ENCODE assay signal across 12 mouse cellular contexts in the genomic region with DNA sequence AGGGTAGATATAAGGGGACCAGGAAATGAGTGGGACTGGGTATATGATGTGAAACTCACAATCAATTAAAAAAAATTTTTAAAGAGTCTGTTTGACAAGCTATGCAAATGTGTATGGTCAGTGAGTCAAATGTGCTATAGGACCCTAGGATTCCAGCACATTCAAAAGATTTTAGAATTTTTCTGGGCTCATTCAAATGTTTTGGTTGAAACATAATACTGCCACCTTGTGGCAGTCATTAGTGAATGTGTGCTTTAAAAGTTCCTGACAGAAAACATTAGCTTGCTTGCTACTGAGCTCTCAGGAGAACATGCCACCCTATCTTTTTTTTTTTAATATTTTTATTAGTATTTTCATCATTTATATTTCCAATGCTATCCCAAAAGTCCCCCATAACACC. TPM values are rescaled to one million over a fixed set of nuclear protein-coding genes. Genes with fewer than 3 reads are reported as not detected.
A peak's percentile ranks its signal among the peaks of the same experiment; 100 is the strongest.
DNase-seq lines count a peak whose midpoint lies in the region; ATAC-seq and TF ChIP-seq lines count a peak whose summit lies in the region.
"Had no signal": no experiment of that assay in that cellular context is flagged by ENCODE, and none has a peak within 500 bp of the region (broad histone marks: within the 10 kb centered on the region; RNA-seq: fewer than 3 reads in every experiment).

No protein-coding gene starts in this region.

- peak; percentile 46; the same call in 1 of the 2 replicates for TF ChIP-seq CTCF in liver, adult 2 months (IDR thresholded peaks at IDR 0.05; ENCODE audit: low read depth, low read length)
- peak; percentile 7 to 63 (median 14); a peak in 2 of 6 replicates for TF ChIP-seq CTCF in MEL (IDR thresholded peaks at IDR 0.05 in 2 of 3, conservative IDR thresholded peaks at IDR 0.05 in 1 of 3; ENCODE audit: control insufficient read depth in 1 of 3, insufficient read depth in 1 of 3, low read depth in 2 of 3, low read length in 3 of 3, poor library complexity in 1 of 3, severe bottlenecking in 1 of 3)

- TF ChIP-seq RAD21 in MEL (IDR thresholded peaks at IDR 0.05; ENCODE audit: low read depth, low read length) = peak; percentile 53

- peak; percentile 50 for ATAC-seq in frontal cortex, adult (ENCODE audit: low TSS enrichment)
- ATAC-seq in liver, embryonic 12.5 days = no peak
- no peak for ATAC-seq in megakaryocyte, adult 5-6 weeks (ENCODE audit: poor library complexity, severe bottlenecking)

- H3K36me3 ChIP-seq in liver, adult 2 months (ENCODE audit: control insufficient read depth, insufficient read depth, low read length) = no peaks in the 10 kb centered on the region
- no peaks in the 10 kb centered on the region for H3K36me3 ChIP-seq in liver, embryonic 12.5 days
- H3K36me3 ChIP-seq in MEL (ENCODE audit: control insufficient read depth in 1 of 2, insufficient read depth in 2 of 2, low read length in 2 of 2) = no peaks in the 10 kb centered on the region
- H3K36me3 ChIP-seq: embryonic facial prominence, embryonic 13.5 days had no signal

- no peak for TF ChIP-seq POLR2A in liver, adult 2 months (IDR thresholded peaks at IDR 0.05; ENCODE audit: extremely low read depth, insufficient read depth, low read length)
- TF ChIP-seq POLR2A in MEL (IDR thresholded peaks at IDR 0.05; ENCODE audit: control insufficient read depth in 1 of 2, insufficient read depth in 1 of 2, low read depth in 1 of 2, low read length in 2 of 2, poor library complexity in 1 of 2) = no peak

- no peaks in the 10 kb centered on the region for H3K79me2 ChIP-seq in liver, adult 2 months (ENCODE audit: control insufficient read depth, insufficient read depth, low read length)
- no peaks in the 10 kb centered on the region for H3K79me2 ChIP-seq in MEL (ENCODE audit: control insufficient read depth, insufficient read depth, low read length, poor library complexity)

- no peak overlapping the region for H3K4me2 ChIP-seq in liver, embryonic 12.5 days
- H3K4me2 ChIP-seq: embryonic facial prominence, embryonic 13.5 days had no signal

- no peak for TF ChIP-seq EP300 in MEL (IDR thresholded peaks at IDR 0.05; ENCODE audit: low read depth in 1 of 2, low read length in 2 of 2)

- no peak overlapping the region for H3K27ac ChIP-seq in liver, adult 2 months (replicated peaks; ENCODE audit: insufficient read depth, low read depth, low read length)
- no peak overlapping the region for H3K27ac ChIP-seq in liver, embryonic 12.5 days
- no peak overlapping the region for H3K27ac ChIP-seq in MEL (ENCODE audit: control insufficient read depth, low read depth, low read length)
- H3K27ac ChIP-seq: embryonic facial prominence, embryonic 13.5 days had no signal

- no peak overlapping the region for H3K9ac ChIP-seq in liver, adult 2 months (ENCODE audit: low read depth, low read length)
- H3K9ac ChIP-seq in liver, embryonic 12.5 days = no peak overlapping the region
- H3K9ac ChIP-seq in MEL (ENCODE audit: control insufficient read depth, low read depth, low read length, poor library complexity, severe bottlenecking) = no peak overlapping the region
- H3K9ac ChIP-seq: embryonic facial prominence, embryonic 13.5 days had no signal

- no peaks in the 10 kb centered on the region for H3K4me1 ChIP-seq in liver, adult 2 months (ENCODE audit: control insufficient read depth, insufficient read depth, low read length)
- H3K4me1 ChIP-seq in liver, embryonic 12.5 days = peaks cover 4% of the 10 kb centered on the region; the same call in 1 of the 2 replicates
- no peaks in the 10 kb centered on the region for H3K4me1 ChIP-seq in MEL (ENCODE audit: control insufficient read depth in 1 of 2, insufficient read depth in 2 of 2, low read length in 2 of 2)
- H3K4me1 ChIP-seq: embryonic facial prominence, embryonic 13.5 days had no signal

- DNase-seq in frontal cortex, postnatal 14 days (ENCODE audit: low spot score in 2 of 2) = no peak
- peak; percentile 19 for DNase-seq in liver, adult 2 months (ENCODE audit: extremely low read depth, low read depth, low spot score)
- DNase-seq in MEL (ENCODE audit: low read depth, low spot score) = peak; percentile 30
- peak; percentile 22 for DNase-seq in mesoderm, embryonic 11.5 days (ENCODE audit: low read depth, low spot score)
- DNase-seq in right cerebral cortex, postnatal 4 days = no peak
- DNase-seq: heart, postnatal 14 days had no signal

- H3K4me3 ChIP-seq in liver, adult 2 months (ENCODE audit: insufficient read depth, low read depth, low read length) = no peak overlapping the region
- H3K4me3 ChIP-seq in liver, embryonic 12.5 days = no peak overlapping the region
- H3K4me3 ChIP-seq in MEL (ENCODE audit: control insufficient read depth in 1 of 2, insufficient read depth in 1 of 2, low read depth in 2 of 2, low read length in 2 of 2) = no peak overlapping the region
- H3K4me3 ChIP-seq: embryonic facial prominence, embryonic 13.5 days had no signal

- no peaks in the 10 kb centered on the region for H3K27me3 ChIP-seq in liver, adult 2 months (ENCODE audit: control insufficient read depth, insufficient read depth, low read length)
- H3K27me3 ChIP-seq in liver, embryonic 12.5 days (replicated peaks) = peaks cover 2% of the 10 kb centered on the region; the same call in 1 of the 2 replicates
- no peaks in the 10 kb centered on the region; a peak in 1 of 4 replicates for H3K27me3 ChIP-seq in MEL (ENCODE audit: control insufficient read depth in 1 of 2, insufficient read depth in 2 of 2, low read length in 2 of 2)
- H3K27me3 ChIP-seq: embryonic facial prominence, embryonic 13.5 days had no signal

- H3K9me3 ChIP-seq in liver, embryonic 12.5 days (replicated peaks) = no peaks in the 10 kb centered on the region
- H3K9me3 ChIP-seq in MEL (replicated peaks; ENCODE audit: insufficient read depth, low read length) = no peaks in the 10 kb centered on the region
- H3K9me3 ChIP-seq: embryonic facial prominence, embryonic 13.5 days had no signal

TF ChIP-seq in MEL, 35 proteins besides CTCF, POLR2A, EP300 and RAD21:
- TF ChIP-seq SMC3 (IDR thresholded peaks at IDR 0.05; ENCODE audit: low read depth, low read length) (peak; percentile 67), MAFK (IDR thresholded peaks at IDR 0.05; ENCODE audit: borderline replicate concordance, low read depth, low read length) (no peak), ZC3H11A (IDR thresholded peaks at IDR 0.05; ENCODE audit: low read depth, low read length) (peak; percentile 26; the same call in 1 of the 2 replicates)

RNA-seq across cellular contexts. Expression of gene Mgat4d, which starts 5.6 kb away (rescaled TPM):
- total RNA-seq in liver, adult 2 months (2014; rRNA removed) = not detected in 2 replicates
- not detected in 2 replicates for polyA plus RNA-seq in liver, adult 2 months (2012; rRNA removed)
- not detected in 2 replicates for polyA plus RNA-seq in liver, embryonic 12.5 days (2016; fragmentation: Nextera tagmentation; extraction: Ambion mirVana)
- total RNA-seq in MEL (2012; rRNA removed) = not detected in 2 replicates
- polyA plus RNA-seq in MEL (2012; ENCODE audit: insufficient read depth in 1 of 2, insufficient read length in 2 of 2, low read depth in 1 of 2, low replicate concordance in 2 of 2, missing spikeins in 1 of 2) = not detected
- not detected in 2 replicates for total RNA-seq in megakaryocyte, adult 5-6 weeks (2015)
- not detected in 2 replicates for total RNA-seq in megakaryocyte, adult 5-6 weeks (2017)
- total RNA-seq: heart, postnatal 14 days; left cerebral cortex, adult 8-10 months had no signal
- polyA plus RNA-seq: embryonic facial prominence, embryonic 13.5 days; stomach, embryonic 14.5 days had no signal

RNA-seq across cellular contexts. Expression of gene Elmod2, which starts 10.4 kb away (rescaled TPM):
- total RNA-seq in liver, adult 2 months (2014; rRNA removed) = 11.2 and 15.9 TPM in 2 replicates
- polyA plus RNA-seq in liver, adult 2 months (2012; rRNA removed) = 1.9 and 2.0 TPM in 2 replicates
- polyA plus RNA-seq in liver, embryonic 12.5 days (2016; fragmentation: Nextera tagmentation; extraction: Ambion mirVana) = 9.7 and 9.9 TPM in 2 replicates
- 3.5 and 4.8 TPM in 2 replicates for total RNA-seq in MEL (2012; rRNA removed)
- polyA plus RNA-seq in MEL (2012; ENCODE audit: insufficient read depth in 1 of 2, insufficient read length in 2 of 2, low read depth in 1 of 2, low replicate concordance in 2 of 2, missing spikeins in 1 of 2) = 100 to 1,000 TPM in 1 of 2 experiments, 1 to 10 TPM in 1; 4.8 to 138 TPM
- total RNA-seq in megakaryocyte, adult 5-6 weeks (2015) = 17.1 and 18.8 TPM in 2 replicates
- 20.2 and 23.3 TPM in 2 replicates for total RNA-seq in megakaryocyte, adult 5-6 weeks (2017)

RNA-seq across cellular contexts. Expression of gene Clgn, which starts 47.0 kb away (rescaled TPM):
- total RNA-seq in liver, adult 2 months (2014; rRNA removed) = not detected in 2 replicates
- polyA plus RNA-seq in liver, adult 2 months (2012; rRNA removed) = not detected in 2 replicates
- 0.36 and 0.51 TPM in 2 replicates for polyA plus RNA-seq in liver, embryonic 12.5 days (2016; fragmentation: Nextera tagmentation; extraction: Ambion mirVana)
- total RNA-seq in MEL (2012; rRNA removed) = 0.04 TPM in 1 of 2 replicates, not detected in the other
- polyA plus RNA-seq in MEL (2012; ENCODE audit: insufficient read depth in 1 of 2, insufficient read length in 2 of 2, low read depth in 1 of 2, low replicate concordance in 2 of 2, missing spikeins in 1 of 2) = under 1 TPM in 1 of 2 experiments, not detected in 1; 0.06 TPM
- 0.14 TPM in 1 of 2 replicates, not detected in the other for total RNA-seq in megakaryocyte, adult 5-6 weeks (2015)
- not detected in 2 replicates for total RNA-seq in megakaryocyte, adult 5-6 weeks (2017)
- total RNA-seq: heart, postnatal 14 days had no signal

RNA-seq across cellular contexts. Expression of gene Ucp1, which starts 52.5 kb away (rescaled TPM):
- 0.81 and 0.83 TPM in 2 replicates for total RNA-seq in liver, adult 2 months (2014; rRNA removed)
- 0.05 TPM in 1 of 2 replicates, not detected in the other for polyA plus RNA-seq in liver, adult 2 months (2012; rRNA removed)
- polyA plus RNA-seq in liver, embryonic 12.5 days (2016; fragmentation: Nextera tagmentation; extraction: Ambion mirVana) = not detected in 2 replicates
- total RNA-seq in MEL (2012; rRNA removed) = not detected in 2 replicates
- not detected for polyA plus RNA-seq in MEL (2012; ENCODE audit: insufficient read depth in 1 of 2, insufficient read length in 2 of 2, low read depth in 1 of 2, low replicate concordance in 2 of 2, missing spikeins in 1 of 2)
- not detected in 2 replicates for total RNA-seq in megakaryocyte, adult 5-6 weeks (2015)
- 0.07 TPM in 1 of 2 replicates, not detected in the other for total RNA-seq in megakaryocyte, adult 5-6 weeks (2017)
- total RNA-seq: left cerebral cortex, adult 8-10 months had no signal
- polyA plus RNA-seq: embryonic facial prominence, embryonic 13.5 days; stomach, embryonic 14.5 days had no signal

Comparison
In these comparisons a context has a peak if more than half of its experiments do, and no peak if none do; other contexts are left out.
1. DNase-seq: peak in liver, adult 2 months (single experiment), MEL (single experiment) and mesoderm, embryonic 11.5 days (single experiment); none in frontal cortex, postnatal 14 days (0 of 2) and right cerebral cortex, postnatal 4 days (single experiment).